Mouse (Mus musculus): ENCODE results near the gene Taok1. TPM values are rescaled to one million over a fixed set of nuclear protein-coding genes. Genes with fewer than 3 reads are reported as not detected.

Taok1 gene
- polyA plus RNA-seq, 1 experiment, result 2.5 TPM

DNA sequence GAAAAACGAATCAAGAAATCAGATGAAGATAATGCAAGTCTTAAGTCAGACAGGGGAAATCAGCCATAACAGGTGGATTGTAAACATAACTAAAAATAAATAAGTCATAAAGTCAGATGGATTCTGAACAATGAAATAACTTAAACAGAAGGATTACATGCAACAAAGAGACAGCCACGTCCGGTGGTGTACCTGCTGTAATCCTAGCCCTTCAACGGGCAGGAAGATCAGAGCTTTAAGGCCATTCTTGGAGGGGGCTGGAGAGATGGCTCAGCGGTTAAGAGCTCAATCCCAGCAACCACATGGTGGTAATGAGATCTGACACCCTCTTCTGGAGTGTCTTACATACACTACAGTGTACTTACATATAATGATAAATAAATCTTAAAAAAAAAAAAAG lies 96.3 kb downstream of the Taok1 start:
- no peak overlapping the region for H3K4me3 ChIP-seq (ENCODE audit: extremely low read depth, insufficient read depth, insufficient read length)
- H3K36me3 ChIP-seq (ENCODE audit: control insufficient read depth, insufficient read depth, low read length), result peaks cover 4% of the 10 kb centered on the region; the same call in 1 of the 2 replicates
- H3K4me1 ChIP-seq (ENCODE audit: control insufficient read depth, insufficient read depth, insufficient read length), result peaks cover 20% of the 10 kb centered on the region
- no peak overlapping the region for H3K27ac ChIP-seq (ENCODE audit: insufficient read depth, low read length)
- no peak for DNase-seq (ENCODE audit: low read depth in 1 of 2, low spot score in 2 of 2)
- 84% methylated on average over 5 of the region's 5 CpGs for WGBS
- TF ChIP-seq POLR2A (IDR thresholded peaks at IDR 0.05; ENCODE audit: low read depth, low read length) (no peak), CTCF (IDR thresholded peaks at IDR 0.05; ENCODE audit: extremely low read depth, insufficient read depth, insufficient read length, insufficient replicate concordance) (no peak)
- peaks cover 6% of the 10 kb centered on the region for H3K27me3 ChIP-seq (ENCODE audit: control insufficient read depth, insufficient read depth, low read length)

DNA sequence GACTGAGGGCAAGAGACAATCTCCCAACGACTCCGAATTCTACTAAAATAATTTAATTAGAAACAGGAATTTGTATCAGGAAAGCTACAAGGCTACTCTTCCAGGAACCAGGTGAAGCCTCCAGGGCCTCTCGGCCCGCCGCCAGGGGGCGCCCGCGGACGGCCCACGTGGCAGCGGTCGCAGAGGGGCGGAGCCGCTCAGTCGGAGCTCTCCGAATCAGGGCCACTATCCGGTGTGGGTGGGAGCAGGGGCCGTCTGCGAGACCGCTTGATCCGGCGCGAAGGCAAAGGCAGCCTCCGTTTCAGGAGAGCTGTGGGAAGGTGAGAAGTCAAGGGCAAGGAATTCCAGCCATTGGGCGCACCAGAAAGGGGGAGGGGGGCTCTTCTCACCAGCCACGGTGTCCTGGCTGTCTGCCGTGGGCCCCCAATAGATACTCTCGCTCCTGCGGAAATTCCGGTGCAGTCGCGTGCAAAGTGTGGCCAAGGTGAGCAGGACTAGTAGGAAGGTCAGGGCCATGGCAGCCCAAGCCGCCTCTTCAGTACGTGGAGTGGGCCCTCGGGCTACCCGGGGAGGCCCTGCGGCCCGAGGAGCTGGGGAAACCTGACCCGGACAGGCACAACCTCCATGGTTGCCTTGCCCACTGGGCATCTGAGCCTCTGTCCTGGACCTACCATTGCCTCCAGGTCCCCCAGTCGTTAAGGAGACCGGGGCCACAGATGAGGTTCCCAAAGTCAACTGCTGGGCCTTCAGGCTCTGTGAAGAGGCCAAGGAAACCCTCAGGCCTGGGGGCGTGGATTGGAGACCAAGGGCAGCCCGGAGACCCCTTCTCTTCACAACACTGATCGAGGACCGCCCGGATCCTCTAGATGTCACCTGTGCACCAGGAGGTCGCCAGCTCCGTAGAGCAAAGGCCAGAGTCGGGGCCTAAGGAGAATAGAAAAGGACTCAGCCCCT lies 99.3 kb downstream of the Taok1 start:
- Histone ChIP-seq H3K27ac (ENCODE audit: insufficient read depth, low read length) (no peak overlapping the region), H3K36me3 (ENCODE audit: control insufficient read depth, insufficient read depth, low read length) (peaks cover 25% of the 10 kb centered on the region)
- WGBS, result 29% methylated on average over 49 of the region's 49 CpGs

DNA sequence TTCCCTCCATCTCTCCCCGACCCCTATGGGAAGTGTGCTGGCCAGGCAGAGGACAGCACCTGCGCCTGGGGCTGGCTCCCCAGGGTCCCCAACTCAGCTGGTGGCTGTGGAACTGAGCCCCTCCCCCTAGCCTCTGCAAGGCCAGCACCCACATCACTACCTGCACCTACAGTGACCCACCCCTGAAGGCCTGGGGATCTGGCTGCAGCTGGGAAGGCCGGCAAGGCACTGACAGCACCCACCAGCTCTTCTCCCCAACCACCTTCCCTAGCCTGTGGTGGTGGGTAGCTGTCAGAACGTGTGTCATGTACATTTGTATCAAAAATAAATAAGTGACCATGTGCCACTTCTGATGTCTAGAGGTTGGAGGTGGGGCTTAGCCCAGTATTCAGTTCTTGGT lies 100.2 kb downstream of the Taok1 start:
- 69% methylated on average over 4 of the region's 4 CpGs for WGBS
- Histone ChIP-seq H3K4me1 (ENCODE audit: control insufficient read depth, insufficient read depth, insufficient read length) (peaks cover 1% of the 10 kb centered on the region; the same call in 1 of the 2 replicates), H3K27me3 (ENCODE audit: control insufficient read depth, insufficient read depth, low read length) (no peaks in the 10 kb centered on the region), H3K4me3 (ENCODE audit: extremely low read depth, insufficient read depth, insufficient read length) (no peak overlapping the region), H3K36me3 (ENCODE audit: control insufficient read depth, insufficient read depth, low read length) (peaks cover 26% of the 10 kb centered on the region), H3K27ac (ENCODE audit: insufficient read depth, low read length) (no peak overlapping the region)
- DNase-seq (ENCODE audit: low read depth in 1 of 2, low spot score in 2 of 2), result no peak
- TF ChIP-seq POLR2A (IDR thresholded peaks at IDR 0.05; ENCODE audit: low read depth, low read length) (no peak), CTCF (IDR thresholded peaks at IDR 0.05; ENCODE audit: extremely low read depth, insufficient read depth, insufficient read length, insufficient replicate concordance) (no peak)

More for the DNA sequence above, 99.3 kb downstream of the Taok1 start:
- Histone ChIP-seq H3K4me1 (ENCODE audit: control insufficient read depth, insufficient read depth, insufficient read length) (peaks cover 4% of the 10 kb centered on the region; the same call in 1 of the 2 replicates), H3K4me3 (ENCODE audit: extremely low read depth, insufficient read depth, insufficient read length) (peak overlapping the region; percentile 47; the same call in 1 of the 2 replicates), H3K27me3 (ENCODE audit: control insufficient read depth, insufficient read depth, low read length) (no peaks in the 10 kb centered on the region)
- no peak for TF ChIP-seq POLR2A (IDR thresholded peaks at IDR 0.05; ENCODE audit: low read depth, low read length)
- TF ChIP-seq CTCF (IDR thresholded peaks at IDR 0.05; ENCODE audit: extremely low read depth, insufficient read depth, insufficient read length, insufficient replicate concordance), result peak; percentile 95
- peak in 1 of 2 experiments; percentile 82 for DNase-seq (ENCODE audit: low read depth in 1 of 2, low spot score in 2 of 2)

DNA sequence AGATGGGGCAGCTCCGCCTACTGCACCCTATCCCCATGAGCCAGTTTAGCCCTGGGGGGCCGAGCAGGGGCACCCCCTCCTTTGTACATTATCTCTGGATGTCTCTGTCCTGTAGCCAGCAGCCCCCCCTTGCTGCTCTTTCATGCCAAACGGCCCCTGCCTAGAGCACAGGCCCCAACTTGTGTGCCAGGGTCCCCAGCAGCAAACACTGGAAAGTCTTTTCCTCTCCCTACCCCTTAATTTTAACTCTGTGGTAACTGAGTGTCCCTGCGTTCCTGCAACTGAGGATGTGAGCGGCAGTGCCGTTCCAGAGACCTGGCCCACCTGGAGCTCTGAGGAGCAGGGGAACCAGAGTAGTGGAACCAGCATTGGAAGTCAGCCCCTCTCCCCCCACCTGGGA lies 100.7 kb downstream of the Taok1 start:
- no peak for DNase-seq (ENCODE audit: low read depth in 1 of 2, low spot score in 2 of 2)
- Histone ChIP-seq H3K27ac (ENCODE audit: insufficient read depth, low read length) (no peak overlapping the region), H3K4me1 (ENCODE audit: control insufficient read depth, insufficient read depth, insufficient read length) (no peaks in the 10 kb centered on the region; the same call in 1 of the 2 replicates), H3K4me3 (ENCODE audit: extremely low read depth, insufficient read depth, insufficient read length) (no peak overlapping the region), H3K27me3 (ENCODE audit: control insufficient read depth, insufficient read depth, low read length) (no peaks in the 10 kb centered on the region), H3K36me3 (ENCODE audit: control insufficient read depth, insufficient read depth, low read length) (peaks cover 26% of the 10 kb centered on the region)
- 92% methylated on average over 6 of the region's 6 CpGs for WGBS
- TF ChIP-seq CTCF (IDR thresholded peaks at IDR 0.05; ENCODE audit: extremely low read depth, insufficient read depth, insufficient read length, insufficient replicate concordance) (no peak), POLR2A (IDR thresholded peaks at IDR 0.05; ENCODE audit: low read depth, low read length) (no peak)

DNA sequence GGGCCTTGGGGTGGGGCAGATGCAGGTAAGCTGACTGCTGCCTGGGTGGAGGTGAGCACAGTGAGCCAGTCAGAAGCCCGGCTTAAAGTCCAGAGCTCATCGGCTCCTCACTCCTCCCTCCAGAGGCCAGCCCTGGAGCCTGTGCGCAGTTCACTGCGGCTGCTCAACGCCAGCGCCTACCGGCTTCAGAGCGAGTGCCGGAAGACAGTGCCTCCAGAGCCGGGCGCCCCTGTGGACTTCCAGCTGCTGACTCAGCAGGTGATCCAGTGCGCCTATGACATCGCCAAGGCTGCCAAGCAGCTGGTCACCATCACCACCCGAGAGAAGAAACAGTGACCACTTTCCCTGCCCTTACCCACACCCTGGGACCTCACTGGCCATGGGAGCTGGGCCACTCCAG lies 101.3 kb downstream of the Taok1 start:
- WGBS, result 96% methylated on average over 14 of the region's 14 CpGs
- no peak overlapping the region for H3K4me3 ChIP-seq (ENCODE audit: extremely low read depth, insufficient read depth, insufficient read length)
- TF ChIP-seq POLR2A (IDR thresholded peaks at IDR 0.05; ENCODE audit: low read depth, low read length) (no peak), CTCF (IDR thresholded peaks at IDR 0.05; ENCODE audit: extremely low read depth, insufficient read depth, insufficient read length, insufficient replicate concordance) (no peak)
- no peaks in the 10 kb centered on the region; the same call in 1 of the 2 replicates for H3K4me1 ChIP-seq (ENCODE audit: control insufficient read depth, insufficient read depth, insufficient read length)
- H3K27me3 ChIP-seq (ENCODE audit: control insufficient read depth, insufficient read depth, low read length), result no peaks in the 10 kb centered on the region
- DNase-seq (ENCODE audit: low read depth in 1 of 2, low spot score in 2 of 2), result no peak
- no peak overlapping the region for H3K27ac ChIP-seq (ENCODE audit: insufficient read depth, low read length)
- H3K36me3 ChIP-seq (ENCODE audit: control insufficient read depth, insufficient read depth, low read length), result peaks cover 26% of the 10 kb centered on the region

DNA sequence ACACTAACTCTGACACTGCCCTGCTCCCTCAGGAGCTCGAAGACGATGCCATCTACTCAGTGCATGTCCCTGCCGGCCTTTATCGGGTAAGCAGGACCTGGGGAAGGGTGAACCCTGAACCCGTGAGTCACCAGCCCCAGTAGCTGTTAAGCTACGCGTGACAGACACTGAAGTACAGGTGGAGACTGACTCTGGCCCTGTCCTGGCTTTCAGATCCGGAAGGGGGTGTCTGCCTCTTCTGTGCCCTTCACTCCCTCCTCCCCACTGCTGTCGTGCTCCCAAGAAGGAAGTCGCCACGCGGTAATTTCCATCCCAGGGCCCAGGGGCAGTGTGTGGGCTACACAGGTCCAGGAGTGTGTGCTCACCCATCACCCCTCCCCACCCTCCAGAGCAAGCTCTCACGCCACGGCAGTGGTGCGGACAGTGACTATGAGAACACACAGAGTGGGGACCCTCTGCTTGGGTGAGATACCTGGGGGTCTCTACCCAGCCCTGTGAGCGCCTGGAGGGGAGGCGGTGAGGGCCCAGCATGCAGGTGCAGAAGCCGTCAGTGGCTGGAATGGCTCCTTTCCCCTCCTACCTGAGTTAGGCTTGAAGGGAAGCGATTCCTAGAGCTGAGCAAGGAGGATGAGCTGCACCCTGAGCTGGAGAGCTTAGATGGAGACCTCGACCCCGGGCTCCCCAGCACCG lies 102.2 kb downstream of the Taok1 start:
- TF ChIP-seq CTCF (IDR thresholded peaks at IDR 0.05; ENCODE audit: extremely low read depth, insufficient read depth, insufficient read length, insufficient replicate concordance) (no peak), POLR2A (IDR thresholded peaks at IDR 0.05; ENCODE audit: low read depth, low read length) (no peak)
- Histone ChIP-seq H3K36me3 (ENCODE audit: control insufficient read depth, insufficient read depth, low read length) (peaks cover 26% of the 10 kb centered on the region), H3K4me3 (ENCODE audit: extremely low read depth, insufficient read depth, insufficient read length) (no peak overlapping the region), H3K27me3 (ENCODE audit: control insufficient read depth, insufficient read depth, low read length) (no peaks in the 10 kb centered on the region), H3K27ac (ENCODE audit: insufficient read depth, low read length) (no peak overlapping the region), H3K4me1 (ENCODE audit: control insufficient read depth, insufficient read depth, insufficient read length) (no peaks in the 10 kb centered on the region; the same call in 1 of the 2 replicates)
- no peak for DNase-seq (ENCODE audit: low read depth in 1 of 2, low spot score in 2 of 2)
- 93% methylated on average over 22 of the region's 22 CpGs for WGBS
